Mouse (Mus musculus): Measurements from ENCODE around the gene Lcn2. TPM values are rescaled to one million over a fixed set of nuclear protein-coding genes. Genes with fewer than 3 reads are reported as not detected.

Lcn2 gene
- polyA plus RNA-seq, 1 experiment from 2014 or later: 2.2 TPM

- H3K27me3 ChIP-seq: no peaks in the 10 kb centered on the region
- no peak overlapping the region for H3K27ac ChIP-seq
- H3K9me3 ChIP-seq: no peaks in the 10 kb centered on the region
- no peak overlapping the region for H3K9ac ChIP-seq
- ATAC-seq (ENCODE audit: borderline replicate concordance, extremely low read depth, low FRiP score, low TSS enrichment): no peak
- no peak overlapping the region for H3K4me3 ChIP-seq
- H3K4me1 ChIP-seq: no peaks in the 10 kb centered on the region
- H3K36me3 ChIP-seq: no peaks in the 10 kb centered on the region
- no peak overlapping the region for H3K4me2 ChIP-seq
- WGBS: 52% methylated on average over 26 of the region's 26 CpGs
These were observed 48.0 kb downstream of the Lcn2 start for GRCm38 (mm10) chr2:32339912-32340642.

- no peak overlapping the region for H3K4me2 ChIP-seq
- WGBS: 54% methylated on average over 15 of the region's 15 CpGs
These were observed 52.2 kb downstream of the Lcn2 start for GRCm38 (mm10) chr2:32335888-32336287.

More at GRCm38 (mm10) chr2:32335888-32336287, 52.2 kb downstream of the Lcn2 start:
- no peak for ATAC-seq (ENCODE audit: borderline replicate concordance, extremely low read depth, low FRiP score, low TSS enrichment)
- H3K27me3 ChIP-seq: no peaks in the 10 kb centered on the region
- no peak overlapping the region for H3K9ac ChIP-seq
- no peaks in the 10 kb centered on the region for H3K9me3 ChIP-seq
- H3K4me1 ChIP-seq: no peaks in the 10 kb centered on the region
- no peak overlapping the region for H3K4me3 ChIP-seq
- no peaks in the 10 kb centered on the region for H3K36me3 ChIP-seq
- no peak overlapping the region for H3K27ac ChIP-seq

Other genes starting within 250 kb of the Lcn2 start
- gene Prrc2b, start 237.2 kb downstream of the Lcn2 start, polyA plus RNA-seq (2015; fragmentation: Nextera tagmentation; extraction: Ambion mirVana): 49.5 and 51.7 TPM in 2 replicates
- 19.4 and 24.4 TPM in 2 replicates for gene Pomt1, start 151.7 kb downstream of the Lcn2 start, polyA plus RNA-seq (2015; fragmentation: Nextera tagmentation; extraction: Ambion mirVana)
- gene Uck1, start 128.1 kb downstream of the Lcn2 start, polyA plus RNA-seq (2015; fragmentation: Nextera tagmentation; extraction: Ambion mirVana): 66.6 and 69.9 TPM in 2 replicates
- 22.8 and 24.3 TPM in 2 replicates for gene Golga2, start 100.9 kb downstream of the Lcn2 start, polyA plus RNA-seq (2015; fragmentation: Nextera tagmentation; extraction: Ambion mirVana)
- 405 and 449 TPM in 2 replicates for gene Swi5, start 100.2 kb downstream of the Lcn2 start, polyA plus RNA-seq (2015; fragmentation: Nextera tagmentation; extraction: Ambion mirVana)
- 47.0 and 47.7 TPM in 2 replicates for gene Ciz1, start 35.9 kb downstream of the Lcn2 start, polyA plus RNA-seq (2015; fragmentation: Nextera tagmentation; extraction: Ambion mirVana)
- 7.0 and 7.6 TPM in 2 replicates for gene Dnm1, start 34.9 kb downstream of the Lcn2 start, polyA plus RNA-seq (2015; fragmentation: Nextera tagmentation; extraction: Ambion mirVana)
- 32.3 and 33.5 TPM in 2 replicates for gene 1110008P14Rik, start 6.3 kb downstream of the Lcn2 start, polyA plus RNA-seq (2015; fragmentation: Nextera tagmentation; extraction: Ambion mirVana)
- gene Ptges2, start 7.6 kb upstream of the Lcn2 start, polyA plus RNA-seq (2015; fragmentation: Nextera tagmentation; extraction: Ambion mirVana): 22.6 and 25.4 TPM in 2 replicates
- 6.6 and 7.1 TPM in 2 replicates for gene Naif1, start 62.2 kb upstream of the Lcn2 start, polyA plus RNA-seq (2015; fragmentation: Nextera tagmentation; extraction: Ambion mirVana)
- 19.6 and 21.5 TPM in 2 replicates for gene Slc25a25, start 63.2 kb upstream of the Lcn2 start, polyA plus RNA-seq (2015; fragmentation: Nextera tagmentation; extraction: Ambion mirVana)
- gene Fam102a, start 147.1 kb upstream of the Lcn2 start, polyA plus RNA-seq (2015; fragmentation: Nextera tagmentation; extraction: Ambion mirVana): 12.3 and 12.6 TPM in 2 replicates
- gene Dpm2, start 182.6 kb upstream of the Lcn2 start, polyA plus RNA-seq (2015; fragmentation: Nextera tagmentation; extraction: Ambion mirVana): 101 and 107 TPM in 2 replicates
- gene Pip5kl1, start 186.5 kb upstream of the Lcn2 start, polyA plus RNA-seq (2015; fragmentation: Nextera tagmentation; extraction: Ambion mirVana): 0.30 and 0.39 TPM in 2 replicates
- 0.29 TPM in 1 of 2 replicates, not detected in the other for gene 9430097D07Rik, start 187.4 kb upstream of the Lcn2 start, polyA plus RNA-seq (2015; fragmentation: Nextera tagmentation; extraction: Ambion mirVana)
- gene St6galnac4, start 198.8 kb upstream of the Lcn2 start, polyA plus RNA-seq (2015; fragmentation: Nextera tagmentation; extraction: Ambion mirVana): 25.9 and 26.1 TPM in 2 replicates
- 25.0 and 26.2 TPM in 2 replicates for gene St6galnac6, start 211.5 kb upstream of the Lcn2 start, polyA plus RNA-seq (2015; fragmentation: Nextera tagmentation; extraction: Ambion mirVana)
- 53.6 and 60.6 TPM in 2 replicates for gene Ak1, start 233.5 kb upstream of the Lcn2 start, polyA plus RNA-seq (2015; fragmentation: Nextera tagmentation; extraction: Ambion mirVana)